Mouse (Mus musculus): ENCODE measurements around the gene Tenm2. TPM values are rescaled to one million over a fixed set of nuclear protein-coding genes. Genes with fewer than 3 reads are reported as not detected.
A peak's percentile ranks its signal among the peaks of the same experiment; 100 is the strongest.

The Tenm2 gene
- total RNA-seq, 2 experiments from 2014 or later: 163 to 177 TPM

DNA sequence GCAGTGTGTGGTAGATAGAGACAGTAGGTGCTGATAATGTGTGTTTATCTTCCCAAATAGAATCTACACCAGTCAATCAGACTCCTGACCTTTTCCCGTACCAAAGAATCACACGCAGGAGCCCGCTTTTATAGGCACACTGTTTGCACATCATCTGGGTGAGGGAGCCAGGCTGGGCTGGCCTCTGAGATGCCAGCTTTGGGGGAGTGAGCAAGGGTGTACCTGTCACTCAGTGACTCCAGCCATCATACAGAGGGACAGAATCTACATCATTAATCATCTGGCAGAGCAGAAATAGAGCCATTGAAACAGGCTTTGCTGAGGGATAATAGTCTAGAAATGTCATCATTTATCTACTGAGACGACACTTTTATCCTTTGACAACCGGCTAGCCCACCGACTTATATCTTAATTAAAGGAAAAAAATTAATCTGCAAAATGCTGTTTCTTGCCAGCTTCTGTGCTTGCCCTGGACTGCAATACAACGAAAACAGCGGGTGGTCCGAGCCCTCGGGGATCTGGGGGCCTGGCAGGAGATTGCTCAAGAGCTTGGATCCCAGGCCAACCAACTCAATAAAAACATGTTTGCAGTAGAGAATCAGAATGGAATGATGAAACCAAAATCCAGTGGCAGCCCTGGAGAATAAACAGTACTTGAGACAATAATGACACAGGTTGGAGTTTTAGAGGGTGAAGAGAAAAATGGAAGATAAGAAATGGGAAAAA lies 1195.1 kb downstream of the Tenm2 start:
- intact Hi-C loops (cut with DNase I): loop anchor here (10.0 kb wide), 2 partner anchors 114 to 184 kb away; no protein-coding TSS in a partner anchor
- DNase-seq: peak; percentile 64

- intact Hi-C loops (cut with DNase I): loop anchor here (10.0 kb wide), 2 partner anchors 115 to 185 kb away; no protein-coding TSS in a partner anchor
- DNase-seq: no peak
These were observed 1195.9 kb downstream of the Tenm2 start for GRCm38 (mm10) chr11:36039825-36040224.

- DNase-seq: no peak
These were observed 1197.4 kb downstream of the Tenm2 start for GRCm38 (mm10) chr11:36038386-36038785.

GRCm38 (mm10) chr11:36037311-36037710 lies 1198.5 kb downstream of the Tenm2 start:
- intact Hi-C loops (cut with DNase I): no loop called here
- no peak for DNase-seq

More at GRCm38 (mm10) chr11:36038386-36038785, 1197.4 kb downstream of the Tenm2 start:
- intact Hi-C loops (cut with DNase I): no loop called here

- DNase-seq: peak; percentile 90
- intact Hi-C loops (cut with DNase I): no loop called here
These were observed 1199.6 kb downstream of the Tenm2 start for GRCm38 (mm10) chr11:36036061-36036695.

- DNase-seq: no peak
- intact Hi-C loops (cut with DNase I): no loop called here
These were observed 1204.0 kb downstream of the Tenm2 start for GRCm38 (mm10) chr11:36031751-36032150.

- no peak for DNase-seq
- intact Hi-C loops (cut with DNase I): no loop called here
These were observed 1215.8 kb downstream of the Tenm2 start for GRCm38 (mm10) chr11:36020009-36020408.

DNA sequence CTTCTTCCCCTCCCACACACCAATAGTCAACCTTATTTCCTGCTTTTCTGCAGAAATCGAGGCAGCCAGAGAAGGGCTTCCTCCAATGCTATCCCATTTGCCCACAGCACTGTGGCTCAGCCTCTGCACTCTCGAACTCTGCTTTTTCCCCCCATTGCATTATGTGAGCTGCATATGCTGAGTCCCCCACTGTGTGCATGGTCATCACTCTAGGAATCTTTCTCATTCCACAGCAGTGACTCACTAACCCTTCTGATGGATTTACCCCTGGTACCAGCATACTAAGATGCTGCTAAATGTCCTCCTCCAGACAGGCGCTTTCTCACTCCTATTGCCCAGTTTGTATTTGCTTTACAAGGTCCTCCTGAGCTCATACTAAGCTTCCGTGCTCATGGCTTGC lies 1222.6 kb downstream of the Tenm2 start:
- intact Hi-C loops (cut with DNase I): no loop called here
- DNase-seq: no peak

- no peak for DNase-seq
- intact Hi-C loops (cut with DNase I): no loop called here
These were observed 1226.2 kb downstream of the Tenm2 start for GRCm38 (mm10) chr11:36009281-36010208.

GRCm38 (mm10) chr11:36002900-36003299 lies 1232.9 kb downstream of the Tenm2 start:
- no peak for DNase-seq
- intact Hi-C loops (cut with DNase I): loop anchor here (5.0 kb wide), 1 partner anchor 171 kb away; the partner anchor contains the start of gene Rars

GRCm38 (mm10) chr11:36001282-36001970 lies 1234.3 kb downstream of the Tenm2 start:
- DNase-seq: peak; percentile 89
- intact Hi-C loops (cut with DNase I): loop anchor here (5.0 kb wide), 1 partner anchor 169 kb away; the partner anchor contains the start of gene Rars

- intact Hi-C loops (cut with DNase I): loop anchor here (5.0 kb wide), 1 partner anchor 168 kb away; the partner anchor contains the start of gene Rars
- DNase-seq: no peak
These were observed 1235.0 kb downstream of the Tenm2 start for GRCm38 (mm10) chr11:36000585-36001281.

GRCm38 (mm10) chr11:36000038-36000437 lies 1235.7 kb downstream of the Tenm2 start:
- no peak for DNase-seq
- intact Hi-C loops (cut with DNase I): loop anchor here (5.0 kb wide), 1 partner anchor 168 kb away; the partner anchor contains the start of gene Rars

- intact Hi-C loops (cut with DNase I): no loop called here
- DNase-seq: no peak
These were observed 1237.7 kb downstream of the Tenm2 start for GRCm38 (mm10) chr11:35998048-35998447.

GRCm38 (mm10) chr11:35995310-35995709 lies 1240.5 kb downstream of the Tenm2 start:
- DNase-seq: no peak
- intact Hi-C loops (cut with DNase I): no loop called here

DNA sequence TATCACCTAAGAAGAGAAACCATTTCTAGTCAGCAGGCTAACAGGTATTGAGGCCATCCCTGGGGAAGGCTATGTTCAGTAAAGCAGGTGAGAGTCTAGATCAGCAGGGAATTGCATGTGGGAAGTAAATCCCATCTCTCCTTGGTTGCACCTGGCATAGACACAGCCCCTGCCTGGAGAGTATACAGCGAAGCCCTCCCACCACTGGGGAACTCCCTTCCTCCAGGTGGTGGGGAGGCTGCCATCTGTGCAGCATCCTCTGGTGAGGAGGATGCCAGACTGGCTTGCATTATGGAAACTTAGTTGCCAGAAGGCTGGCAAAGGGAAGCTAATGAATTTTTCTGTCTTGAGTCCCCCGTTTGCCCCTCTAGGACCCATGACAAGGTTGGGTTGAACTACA lies 1243.9 kb downstream of the Tenm2 start:
- intact Hi-C loops (cut with DNase I): no loop called here
- peak; percentile 32 for DNase-seq

- intact Hi-C loops (cut with DNase I): no loop called here
- DNase-seq: no peak
These were observed 1245.8 kb downstream of the Tenm2 start for GRCm38 (mm10) chr11:35989967-35990366.

- intact Hi-C loops (cut with DNase I): no loop called here
- DNase-seq: peak; percentile 43
These were observed 1249.8 kb downstream of the Tenm2 start for GRCm38 (mm10) chr11:35985841-35986393.

- DNase-seq: no peak
- intact Hi-C loops (cut with DNase I): no loop called here
These were observed 1253.0 kb downstream of the Tenm2 start for GRCm38 (mm10) chr11:35982734-35983133.

Data from left cerebral cortex, postnatal 4 days (tissue).